Mouse (Mus musculus) myocyte (in vitro differentiated cells): ENCODE measurements around the gene Gm10277. TPM values are rescaled to one million over a fixed set of nuclear protein-coding genes. Genes with fewer than 3 reads are reported as not detected.

Experiments used
- H3K27me3 ChIP-seq: one replicate; pipeline ENCODE4 v1.6.1; 2011; ENCODE audit not compliant: control insufficient read depth, insufficient read depth, insufficient read length
- H3K36me3 ChIP-seq: one replicate; pipeline ENCODE4 v1.6.1; 2011; ENCODE audit not compliant: control insufficient read depth, insufficient read depth
- H3K4me2 ChIP-seq: one replicate; pipeline ENCODE4 v1.6.1; 2011; ENCODE audit warnings: low read depth, control low read depth
- H3K4me3 ChIP-seq: one replicate; pipeline ENCODE4 v1.5.1; 2011; ENCODE audit warnings: mild to moderate bottlenecking, control low read depth, moderate library complexity
- H3K79me2 ChIP-seq: one replicate; pipeline ENCODE4 v1.6.1; 2011; ENCODE audit not compliant: control insufficient read depth, insufficient read depth
- H3ac ChIP-seq: one replicate; pipeline ENCODE4 v1.6.1; 2011; ENCODE audit not compliant: control insufficient read depth, insufficient read length
- CEBPB ChIP-seq: IDR thresholded peaks from 2 replicates; pipeline ENCODE4 v1.6.1; 2011; ENCODE audit warnings: mild to moderate bottlenecking, moderate library complexity; ENCODE audit not compliant: poor library complexity, insufficient read depth, severe bottlenecking
- E2F4 ChIP-seq: IDR thresholded peaks from one replicate; pipeline ENCODE4 v1.6.1; 2011; ENCODE audit warnings: mild to moderate bottlenecking, control low read depth, moderate library complexity; ENCODE audit not compliant: insufficient read depth
- MAX ChIP-seq: IDR thresholded peaks from one replicate; pipeline ENCODE4 v1.6.1; 2011; ENCODE audit warnings: low read depth, mild to moderate bottlenecking, control low read depth
- MYOD1 ChIP-seq, 3 experiments: IDR thresholded peaks; one replicate each; pipeline ENCODE4 v1.6.1; 2011; ENCODE audit warnings: control low read depth in 2 of 3, low read depth in 2 of 3, mild to moderate bottlenecking in 2 of 3, moderate library complexity in 1 of 3; ENCODE audit not compliant: insufficient read length in 2 of 3, control insufficient read depth in 1 of 3
- MYOG ChIP-seq, 3 experiments: IDR thresholded peaks; one replicate each; pipeline ENCODE4 v1.6.1; 2011; ENCODE audit warnings: control low read depth in 2 of 3, low read depth in 2 of 3, mild to moderate bottlenecking in 2 of 3; ENCODE audit not compliant: insufficient read length in 2 of 3, control insufficient read depth in 1 of 3, insufficient read depth in 1 of 3
- POLR2A ChIP-seq: IDR thresholded peaks from one replicate; pipeline ENCODE4 v1.6.1; 2011; ENCODE audit warnings: low read depth, mild to moderate bottlenecking, control low read depth, moderate library complexity; ENCODE audit not compliant: insufficient read length
- POLR2AphosphoS2 ChIP-seq: IDR thresholded peaks from one replicate; pipeline ENCODE4 v1.6.1; 2011; ENCODE audit warnings: low read depth, control low read depth; ENCODE audit not compliant: insufficient read length
- REST ChIP-seq: IDR thresholded peaks from one replicate; pipeline ENCODE4 v1.6.1; 2011; ENCODE audit warnings: mild to moderate bottlenecking, control low read depth, moderate library complexity; ENCODE audit not compliant: insufficient read depth, insufficient read length
- SRF ChIP-seq: IDR thresholded peaks from one replicate; pipeline ENCODE4 v1.6.1; 2011; ENCODE audit warnings: low read depth; ENCODE audit not compliant: control insufficient read depth, insufficient read length
- TCF12 ChIP-seq: IDR thresholded peaks from one replicate; pipeline ENCODE4 v1.6.1; 2011; ENCODE audit warnings: mild to moderate bottlenecking, control low read depth; ENCODE audit not compliant: poor library complexity, insufficient read depth, severe bottlenecking
- TCF3 ChIP-seq: IDR thresholded peaks from one replicate; pipeline ENCODE4 v1.6.1; 2011; ENCODE audit warnings: low read depth, control low read depth; ENCODE audit not compliant: insufficient read length
- USF1 ChIP-seq: IDR thresholded peaks from one replicate; pipeline ENCODE4 v1.6.1; 2011; ENCODE audit warnings: low read depth, mild to moderate bottlenecking, control low read depth, moderate library complexity
- polyA plus RNA-seq: library from polyadenylated mRNA; unstranded; fragments of >200 nt; fragmentation: generic; extraction: Trizol; gene quantifications from one replicate; pipeline ENCODE4 v1.2.1, GENCODE M21; 2012; ENCODE audit warnings: missing spikeins

Gene Gm10277
- polyA plus RNA-seq, 1 experiment: 0.07 TPM

- TF ChIP-seq TCF12 (no peak), TCF3 (no peak), SRF (no peak), E2F4 (no peak), MYOD1 (IDR thresholded peaks at IDR 0.05; ENCODE audit: control insufficient read depth in 1 of 3, insufficient read length in 2 of 3, low read depth in 2 of 3) (peak in 2 of 3 experiments; percentile 28 to 70), MAX (no peak), POLR2AphosphoS2 (no peak), USF1 (no peak), POLR2A (peak; percentile 39), MYOG (IDR thresholded peaks at IDR 0.05; ENCODE audit: control insufficient read depth in 1 of 3, insufficient read depth in 1 of 3, insufficient read length in 2 of 3, low read depth in 2 of 3) (peak in 1 of 3 experiments; percentile 57), REST (no peak), CEBPB (no peak)
Observed at GRCm38 (mm10) chr11:77802341-77802865, 14.9 kb upstream of the Gm10277 start.

GRCm38 (mm10) chr11:77800869-77801701, 13.5 kb upstream of the Gm10277 start:
- Histone ChIP-seq H3K79me2 (peaks cover 45% of the 10 kb centered on the region), H3K4me2 (peak overlapping the region; percentile 91), H3ac (peak overlapping the region; percentile 9), H3K36me3 (no peaks in the 10 kb centered on the region), H3K4me3 (peak overlapping the region; percentile 47), H3K27me3 (no peaks in the 10 kb centered on the region)
- TF ChIP-seq TCF12 (peak; percentile 39), SRF (no peak), POLR2AphosphoS2 (peak; percentile 95), POLR2A (peak; percentile 89), USF1 (no peak), E2F4 (no peak), MYOG (IDR thresholded peaks at IDR 0.05; ENCODE audit: control insufficient read depth in 1 of 3, insufficient read depth in 1 of 3, insufficient read length in 2 of 3, low read depth in 2 of 3) (peak in 1 of 3 experiments; percentile 67), MYOD1 (IDR thresholded peaks at IDR 0.05; ENCODE audit: control insufficient read depth in 1 of 3, insufficient read length in 2 of 3, low read depth in 2 of 3) (peak; percentile 3 to 67 (median 48)), MAX (no peak), REST (no peak), CEBPB (no peak), TCF3 (no peak)

More at GRCm38 (mm10) chr11:77802341-77802865, 14.9 kb upstream of the Gm10277 start:
- Histone ChIP-seq H3K27me3 (no peaks in the 10 kb centered on the region), H3K36me3 (no peaks in the 10 kb centered on the region), H3K4me2 (peak overlapping the region; percentile 91), H3K4me3 (peak overlapping the region; percentile 47), H3K79me2 (peaks cover 58% of the 10 kb centered on the region), H3ac (no peak overlapping the region)

GRCm38 (mm10) chr11:77800491-77800868, 12.9 kb upstream of the Gm10277 start:
- TF ChIP-seq POLR2A: no peak
- peak in 1 of 3 experiments; percentile 30 for TF ChIP-seq MYOD1 (IDR thresholded peaks at IDR 0.05; ENCODE audit: control insufficient read depth in 1 of 3, insufficient read length in 2 of 3, low read depth in 2 of 3)
- no peak for TF ChIP-seq MYOG (IDR thresholded peaks at IDR 0.05; ENCODE audit: control insufficient read depth in 1 of 3, insufficient read depth in 1 of 3, insufficient read length in 2 of 3, low read depth in 2 of 3)
- TF ChIP-seq POLR2AphosphoS2: no peak
- TF ChIP-seq TCF3: no peak
- TF ChIP-seq E2F4: no peak
- peaks cover 39% of the 10 kb centered on the region for H3K79me2 ChIP-seq
- H3ac ChIP-seq: peak overlapping the region; percentile 9
- H3K36me3 ChIP-seq: no peaks in the 10 kb centered on the region
- H3K27me3 ChIP-seq: no peaks in the 10 kb centered on the region
- peak overlapping the region; percentile 47 for H3K4me3 ChIP-seq
- H3K4me2 ChIP-seq: peak overlapping the region; percentile 91

- H3ac ChIP-seq: no peak overlapping the region
- no peak overlapping the region for H3K4me3 ChIP-seq
- TF ChIP-seq TCF3 (no peak), REST (no peak), E2F4 (no peak), POLR2AphosphoS2 (no peak), MAX (no peak)
Observed at GRCm38 (mm10) chr11:77795216-77795615, 7.7 kb upstream of the Gm10277 start.

More at GRCm38 (mm10) chr11:77795216-77795615, 7.7 kb upstream of the Gm10277 start:
- Histone ChIP-seq H3K79me2 (peaks cover 10% of the 10 kb centered on the region), H3K36me3 (no peaks in the 10 kb centered on the region), H3K4me2 (no peak overlapping the region), H3K27me3 (no peaks in the 10 kb centered on the region)
